In the genomic region with DNA sequence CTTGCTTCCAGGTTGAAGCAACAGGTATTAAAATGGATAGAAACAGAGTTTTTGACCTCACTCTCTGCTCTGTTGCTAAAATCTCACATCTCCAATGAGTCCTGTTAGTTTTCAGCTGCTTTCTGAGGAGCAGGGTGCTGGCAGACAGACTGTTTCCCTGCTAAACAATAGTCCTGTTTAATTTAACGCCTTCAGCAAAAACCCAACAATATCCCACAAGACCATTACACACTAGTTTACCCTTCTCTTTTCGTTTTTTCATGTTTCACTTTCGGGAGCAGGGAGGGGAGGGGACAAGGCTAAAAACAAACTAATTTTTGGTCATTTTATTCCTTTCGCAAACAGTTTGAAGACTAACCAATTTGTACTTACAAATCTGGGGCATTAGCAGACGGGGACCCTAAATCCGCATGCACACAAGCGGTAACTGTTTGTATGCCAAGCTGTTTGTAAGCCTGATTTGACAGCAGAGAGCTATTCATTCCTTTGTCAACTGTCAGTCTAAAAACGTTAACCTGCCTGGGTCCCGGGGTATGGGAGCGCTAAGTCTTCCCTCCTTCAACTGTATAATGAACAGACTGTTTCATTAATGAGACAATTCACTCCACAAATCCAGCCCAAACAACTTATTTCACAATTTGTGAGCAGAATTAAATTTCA, we compare ENCODE assay signal across 28 mouse cellular contexts. TPM values are rescaled to one million over a fixed set of nuclear protein-coding genes. Genes with fewer than 3 reads are reported as not detected.
DNase-seq lines count a peak whose midpoint lies in the region; ATAC-seq and TF ChIP-seq lines count a peak whose summit lies in the region.
"Had no signal": no experiment of that assay in that cellular context is flagged by ENCODE, and none has a peak within 500 bp of the region (broad histone marks: within the 10 kb centered on the region; RNA-seq: fewer than 3 reads in every experiment).

No protein-coding gene starts in this region.

- dilution Hi-C loops in CH12.LX (cut with MboI; ENCODE audit: extremely low pct_ligation_motif_present, extremely low pct_unique_long_range_greater_than_20kb, low sequenced_read_pairs), result no loop called here

- H3K9ac ChIP-seq in midbrain, embryonic 12.5 days (replicated peaks), result no peak overlapping the region
- H3K9ac ChIP-seq in CH12.LX (ENCODE audit: insufficient read depth, low read depth), result 0 out of 2 replicates have a peak overlapping the region, but pooled peaks have one; percentile 14
- H3K9ac ChIP-seq in forebrain, embryonic 15.5 days (replicated peaks), result no peak overlapping the region
- no peak overlapping the region for H3K9ac ChIP-seq in heart, adult 2 months (ENCODE audit: low read depth, low read length)
- H3K9ac ChIP-seq: hindbrain, embryonic 14.5 days; neural tube, embryonic 15.5 days had no signal

- no peak for TF ChIP-seq CTCF in CH12.LX (conservative IDR thresholded peaks at IDR 0.05 in 1 of 2, IDR thresholded peaks at IDR 0.05 in 1 of 2; ENCODE audit: low read depth in 2 of 2, low read length in 2 of 2)
- TF ChIP-seq CTCF in brain, embryonic 14.5 days (IDR thresholded peaks at IDR 0.05; ENCODE audit: borderline replicate concordance, extremely low read depth, insufficient read depth, insufficient read length), result no peak
- TF ChIP-seq CTCF in heart, adult 2 months (IDR thresholded peaks at IDR 0.05), result no peak
- no peak for TF ChIP-seq CTCF in lung, adult 2 months (IDR thresholded peaks at IDR 0.05; ENCODE audit: insufficient read depth, low read length)

- DNase-seq in midbrain, embryonic 10.5 days (ENCODE audit: low spot score), result no peak
- DNase-seq in CH12.LX (ENCODE audit: extremely low read depth), result no peak
- peak; percentile 97 for DNase-seq in brain, embryonic 14.5 days (ENCODE audit: low read depth)
- no peak for DNase-seq in heart, adult 2 months
- DNase-seq in lung, adult 2 months, result no peak
- DNase-seq: adrenal gland, adult 8-10 months; cerebellum, adult 18-20 months; cerebellum, postnatal 14 days; gastrocnemius, postnatal 14 days; heart, postnatal 4 days; kidney, adult 18-20 months; kidney, postnatal 4 days; layer of hippocampus, adult 9-11 months; left cerebral cortex, postnatal 4 days; lung, postnatal 10 days; thymus, adult 2 months had no signal

- peak; percentile 66 for ATAC-seq in midbrain, embryonic 12.5 days (ENCODE audit: low FRiP score, low read depth)
- peak; percentile 93 for ATAC-seq in forebrain, embryonic 15.5 days (replicated peaks)
- ATAC-seq: activated CD4-positive, CD25-positive, alpha-beta regulatory T cell, adult 4 months; inflammation-experienced regulatory T-cells, adult 6 months had no signal

- no peak overlapping the region for H3K4me3 ChIP-seq in midbrain, embryonic 12.5 days
- H3K4me3 ChIP-seq in midbrain, embryonic 10.5 days, result no peak overlapping the region
- no peak overlapping the region for H3K4me3 ChIP-seq in CH12.LX (replicated peaks in 1 of 3; ENCODE audit: low read depth in 2 of 3, low read length in 2 of 3, poor library complexity in 1 of 3)
- H3K4me3 ChIP-seq in forebrain, embryonic 15.5 days, result no peak overlapping the region
- H3K4me3 ChIP-seq in heart, adult 2 months, result no peak overlapping the region
- no peak overlapping the region for H3K4me3 ChIP-seq in lung, adult 2 months (replicated peaks; ENCODE audit: extremely low read depth, low read depth, low read length)
- H3K4me3 ChIP-seq: heart, embryonic 10.5 days; left cerebral cortex, adult 2 months; neural tube, embryonic 15.5 days had no signal

- no peak for TF ChIP-seq RAD21 in CH12.LX (IDR thresholded peaks at IDR 0.05; ENCODE audit: low read depth, low read length)

- no peaks in the 10 kb centered on the region for H3K36me3 ChIP-seq in midbrain, embryonic 12.5 days
- no peaks in the 10 kb centered on the region for H3K36me3 ChIP-seq in midbrain, embryonic 10.5 days
- H3K36me3 ChIP-seq in CH12.LX (replicated peaks in 1 of 2; ENCODE audit: control insufficient read depth in 1 of 2, insufficient read depth in 1 of 2, low read length in 1 of 2), result no peaks in the 10 kb centered on the region
- H3K36me3 ChIP-seq in forebrain, embryonic 15.5 days, result no peaks in the 10 kb centered on the region
- no peaks in the 10 kb centered on the region for H3K36me3 ChIP-seq in heart, adult 2 months (ENCODE audit: control insufficient read depth, insufficient read depth, low read length)
- H3K36me3 ChIP-seq: heart, embryonic 10.5 days; neural tube, embryonic 15.5 days had no signal

- 17% methylated on average over 10 of the region's 10 CpGs for WGBS in midbrain, embryonic 12.5 days
- WGBS in midbrain, embryonic 10.5 days, result 24% methylated on average over 10 of the region's 10 CpGs
- WGBS in forebrain, embryonic 15.5 days, result 3% methylated on average over 10 of the region's 10 CpGs
- 50% methylated on average over 10 of the region's 10 CpGs for WGBS in heart, adult 2 months
- WGBS in lung, adult 2 months, result 49% methylated on average over 10 of the region's 10 CpGs

- no peak overlapping the region for H3K27ac ChIP-seq in midbrain, embryonic 12.5 days (replicated peaks)
- H3K27ac ChIP-seq in midbrain, embryonic 10.5 days (replicated peaks), result no peak overlapping the region
- H3K27ac ChIP-seq in CH12.LX (ENCODE audit: insufficient read depth, low read depth), result no peak overlapping the region
- H3K27ac ChIP-seq in forebrain, embryonic 15.5 days (replicated peaks), result peak overlapping the region; percentile 39
- H3K27ac ChIP-seq in heart, adult 2 months, result no peak overlapping the region
- H3K27ac ChIP-seq: heart, embryonic 10.5 days; hindbrain, embryonic 14.5 days; left cerebral cortex, adult 2 months; neural tube, embryonic 15.5 days; stomach, postnatal 0 days had no signal

- peaks cover 61% of the 10 kb centered on the region for H3K27me3 ChIP-seq in midbrain, embryonic 12.5 days
- peaks cover 77% of the 10 kb centered on the region for H3K27me3 ChIP-seq in midbrain, embryonic 10.5 days (ENCODE audit: low read depth, poor library complexity, severe bottlenecking)
- H3K27me3 ChIP-seq in CH12.LX (replicated peaks), result peaks cover 56% of the 10 kb centered on the region
- peaks cover 13% of the 10 kb centered on the region; the same call in 1 of the 2 replicates for H3K27me3 ChIP-seq in forebrain, embryonic 15.5 days
- H3K27me3 ChIP-seq in heart, adult 2 months (ENCODE audit: control insufficient read depth, insufficient read depth, low read length), result no peaks in the 10 kb centered on the region

- TF ChIP-seq EP300 in CH12.LX (IDR thresholded peaks at IDR 0.05; ENCODE audit: low read length), result no peak
- no peak for TF ChIP-seq EP300 in heart, adult 2 months (IDR thresholded peaks at IDR 0.05; ENCODE audit: insufficient read depth, low read depth, low read length)

- intact Hi-C loops in heart, adult 2 months (cut with DNase I), result no loop called here

- in situ Hi-C loops in CH12.LX (cut with MboI; ENCODE audit: low pct_ligation_motif_present, low pct_unique_long_range_greater_than_20kb, low sequenced_read_pairs), result no loop called here

- TF ChIP-seq POLR2A in CH12.LX (IDR thresholded peaks at IDR 0.05; ENCODE audit: low read depth, low read length), result no peak
- TF ChIP-seq POLR2A in brain, embryonic 14.5 days (IDR thresholded peaks at IDR 0.05; ENCODE audit: borderline replicate concordance, extremely low read depth, insufficient read depth, insufficient read length, poor library complexity, severe bottlenecking), result no peak
- TF ChIP-seq POLR2A in heart, adult 2 months (IDR thresholded peaks at IDR 0.05; ENCODE audit: insufficient read depth, low read depth, low read length), result no peak
- no peak for TF ChIP-seq POLR2A in lung, adult 2 months (IDR thresholded peaks at IDR 0.05; ENCODE audit: borderline replicate concordance, extremely low read depth, low read depth, low read length)

- H3K4me1 ChIP-seq in midbrain, embryonic 12.5 days, result peaks cover 33% of the 10 kb centered on the region
- H3K4me1 ChIP-seq in midbrain, embryonic 10.5 days, result peaks cover 31% of the 10 kb centered on the region
- H3K4me1 ChIP-seq in CH12.LX (ENCODE audit: control insufficient read depth in 1 of 2, insufficient read depth in 2 of 2), result no peaks in the 10 kb centered on the region
- peaks cover 28% of the 10 kb centered on the region for H3K4me1 ChIP-seq in forebrain, embryonic 15.5 days
- H3K4me1 ChIP-seq in heart, adult 2 months (ENCODE audit: control insufficient read depth, insufficient read depth, low read length), result no peaks in the 10 kb centered on the region
- H3K4me1 ChIP-seq in lung, adult 2 months (ENCODE audit: control insufficient read depth, insufficient read depth, low read length), result no peaks in the 10 kb centered on the region
- H3K4me1 ChIP-seq: neural tube, embryonic 15.5 days had no signal

- H3K79me2 ChIP-seq in CH12.LX (replicated peaks; ENCODE audit: control insufficient read depth, extremely low read depth, insufficient read depth, poor library complexity, severe bottlenecking), result no peaks in the 10 kb centered on the region
- H3K79me2 ChIP-seq in heart, adult 2 months (replicated peaks; ENCODE audit: control insufficient read depth, insufficient read depth, low read length), result no peaks in the 10 kb centered on the region

- no peaks in the 10 kb centered on the region for H3K9me3 ChIP-seq in midbrain, embryonic 12.5 days
- peaks cover 10% of the 10 kb centered on the region for H3K9me3 ChIP-seq in midbrain, embryonic 10.5 days (replicated peaks)
- H3K9me3 ChIP-seq in CH12.LX (replicated peaks; ENCODE audit: low read length), result peaks cover 16% of the 10 kb centered on the region
- no peaks in the 10 kb centered on the region for H3K9me3 ChIP-seq in forebrain, embryonic 15.5 days
- H3K9me3 ChIP-seq: heart, embryonic 10.5 days had no signal

- 0 out of 2 replicates have a peak overlapping the region, but pooled peaks have one; percentile 2 for H3K4me2 ChIP-seq in midbrain, embryonic 12.5 days (replicated peaks)
- H3K4me2 ChIP-seq in CH12.LX (ENCODE audit: insufficient read depth, low read depth, poor library complexity, severe bottlenecking), result peak overlapping the region; percentile 60; the same call in 1 of the 2 replicates
- H3K4me2 ChIP-seq in forebrain, embryonic 15.5 days (replicated peaks), result no peak overlapping the region
- H3K4me2 ChIP-seq: hindbrain, embryonic 14.5 days; neural tube, embryonic 15.5 days had no signal

TF ChIP-seq in CH12.LX, 34 proteins besides CTCF, POLR2A, EP300 and RAD21 (continues in another document):
- TF ChIP-seq KAT2A (IDR thresholded peaks at IDR 0.05; ENCODE audit: insufficient replicate concordance, low read length), result no peak
- TF ChIP-seq PAX5 (IDR thresholded peaks at IDR 0.05; ENCODE audit: low read length), result no peak
- no peak for TF ChIP-seq UBTF (IDR thresholded peaks at IDR 0.05; ENCODE audit: low read depth, low read length)

RNA-seq across cellular contexts. Expression of a gene that starts 10.0 kb away (rescaled TPM):
- 0.10 and 0.28 TPM in 2 replicates for polyA plus RNA-seq in midbrain, embryonic 12.5 days (2016; fragmentation: Nextera tagmentation; extraction: Ambion mirVana)
- 0.05 TPM in 1 of 2 replicates, not detected in the other for polyA plus RNA-seq in midbrain, embryonic 10.5 days (2016; fragmentation: Nextera tagmentation; extraction: Ambion mirVana)
- total RNA-seq in CH12.LX (2012; rRNA removed) (not detected in 2 replicates), CH12.LX (2014; rRNA removed) (not detected in 2 replicates)
- not detected in 2 replicates for polyA plus RNA-seq in CH12.LX (2012; ENCODE audit: insufficient read length, low read depth)
- 0.63 and 0.87 TPM in 2 replicates for polyA plus RNA-seq in brain, embryonic 14.5 days (2012; rRNA removed)
- 0.60 and 0.89 TPM in 2 replicates for polyA plus RNA-seq in forebrain, embryonic 15.5 days (2015; fragmentation: Nextera tagmentation; extraction: Ambion mirVana)
- total RNA-seq in heart, adult 2 months (2021), result under 1 TPM in 1 of 2 experiments, not detected in 1; 0.14 TPM
- 0.06 and 0.12 TPM in 2 replicates for polyA plus RNA-seq in heart, adult 2 months (2012; rRNA removed)
- polyA plus RNA-seq in lung, adult 2 months (2012; rRNA removed), result 0.23 and 0.30 TPM in 2 replicates
- total RNA-seq: liver, adult 2 months had no signal
- polyA plus RNA-seq: heart, embryonic 10.5 days; heart, embryonic 16.5 days; liver, adult 2 months; liver, embryonic 16.5 days had no signal
